Mouse (Mus musculus) heart, adult 2 months (tissue): ENCODE measurements around the gene Rps6ka2. TPM values are rescaled to one million over a fixed set of nuclear protein-coding genes. Genes with fewer than 3 reads are reported as not detected.
A peak's percentile ranks its signal among the peaks of the same experiment; 100 is the strongest.

ENCODE experiments used
- DNase-seq, 2 experiments: peaks; one replicate each; pipeline ENCODE4 v3.0.0; 2021
- H3K27ac ChIP-seq: fragments of 200-600 bp; 2 replicates; pipeline ENCODE4 v1.8.1; 2022
- H3K27me3 ChIP-seq: fragments of 200-500 bp; 2 replicates; pipeline ENCODE4 v1.6.1; 2012; ENCODE audit warnings: mild to moderate bottlenecking, low read length, inconsistent platforms, mixed read lengths; ENCODE audit not compliant: control insufficient read depth, insufficient read depth
- H3K36me3 ChIP-seq: fragments of 200-500 bp; 2 replicates; pipeline ENCODE4 v1.6.1; 2012; ENCODE audit warnings: low read length, inconsistent platforms; ENCODE audit not compliant: control insufficient read depth, insufficient read depth
- H3K4me1 ChIP-seq: fragments of 200-500 bp; 2 replicates; pipeline ENCODE4 v1.6.1; 2011; ENCODE audit warnings: low read length; ENCODE audit not compliant: control insufficient read depth, insufficient read depth
- H3K4me3 ChIP-seq: fragments of 200-600 bp; 2 replicates; pipeline ENCODE4 v1.8.1; 2022
- H3K79me2 ChIP-seq: fragments of 200-500 bp; replicated peaks from 2 replicates; pipeline ENCODE4 v1.6.1; 2012; ENCODE audit warnings: mild to moderate bottlenecking, inconsistent platforms, low read length, moderate library complexity, mixed read lengths; ENCODE audit not compliant: control insufficient read depth, insufficient read depth
- H3K9ac ChIP-seq: fragments of 200-500 bp; 2 replicates; pipeline ENCODE4 v1.6.1; 2012; ENCODE audit warnings: low read depth, mild to moderate bottlenecking, control low read depth, inconsistent platforms, low read length, mixed read lengths
- CTCF ChIP-seq: fragments of 200-600 bp; IDR thresholded peaks from 2 replicates; pipeline ENCODE4 v1.8.1; 2022; ENCODE audit warnings: antibody characterized with exemption, mild to moderate bottlenecking, moderate library complexity
- EP300 ChIP-seq: fragments of 200-500 bp; IDR thresholded peaks from 2 replicates; pipeline ENCODE4 v1.6.1; 2011; ENCODE audit warnings: low read depth, low read length, control low read depth; ENCODE audit not compliant: insufficient read depth
- POLR2A ChIP-seq: fragments of 200-500 bp; IDR thresholded peaks from 2 replicates; pipeline ENCODE4 v1.6.1; 2011; ENCODE audit warnings: mild to moderate bottlenecking, low read depth, low read length, control low read depth; ENCODE audit not compliant: insufficient read depth
- WGBS: fragments of 180-500 bp; shearing (Covaris S2); methylation state at CpG from one replicate; pipeline ENCODE4 v1.1.7; 2018; 5-methylcytosine and 5-hydroxymethylcytosine counted together
- intact Hi-C: fragments of 180-260 bp; cut with DNase I; formaldehyde crosslinking; loops from one replicate; pipeline ENCODE4 v1.15.1; 2025
- polyA plus RNA-seq: library from polyadenylated mRNA; depleted of rRNA; stranded (reverse); fragments of >200 nt; gene quantifications from 2 replicates; pipeline ENCODE4 v1.2.3, GENCODE M21; 2012
- total RNA-seq, 2 experiments: library from RNA; stranded (reverse); gene quantifications; 2 replicates each; pipeline ENCODE4 v1.2.3; 2021

The Rps6ka2 gene
- total and polyA plus RNA-seq, 3 experiments: 26.4 to 33.7 (median 33.6) TPM

DNA sequence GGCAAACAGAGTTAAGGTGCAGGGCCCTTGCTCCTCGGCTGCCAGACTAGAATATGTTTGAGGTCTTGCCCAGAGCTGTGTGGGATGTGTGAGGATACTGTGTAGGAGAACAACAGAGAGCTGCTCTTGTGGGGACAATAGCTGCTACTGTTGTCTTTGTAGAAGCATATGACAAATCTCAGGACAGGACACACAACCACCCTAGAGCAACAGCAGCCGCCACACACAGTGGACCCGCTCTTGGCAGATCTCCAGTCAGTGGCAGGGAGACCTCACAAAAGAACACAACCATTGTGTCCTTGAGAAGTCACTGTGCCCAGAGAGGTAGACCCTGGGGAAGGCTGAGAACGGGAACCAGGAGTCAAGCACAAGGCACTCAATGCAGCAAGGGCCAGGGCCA is 42.0 kb downstream of the Rps6ka2 start:
- no peak overlapping the region for H3K4me3 ChIP-seq
- no peaks in the 10 kb centered on the region for H3K27me3 ChIP-seq
- H3K79me2 ChIP-seq: 0 out of 2 replicates have a peak, but pooled peaks cover 2% of the 10 kb centered on the region
- no peak overlapping the region for H3K27ac ChIP-seq
- H3K36me3 ChIP-seq: no peaks in the 10 kb centered on the region
- DNase-seq: no peak
- no peak for TF ChIP-seq CTCF
- no peak for TF ChIP-seq POLR2A
- no peak for TF ChIP-seq EP300
- 60% methylated on average over 4 of the region's 4 CpGs for WGBS
- peaks cover 8% of the 10 kb centered on the region; the same call in 1 of the 2 replicates for H3K4me1 ChIP-seq
- H3K9ac ChIP-seq: no peak overlapping the region
- intact Hi-C loops: no loop called here

GRCm38 (mm10) chr17:7213214-7213613 is 43.3 kb downstream of the Rps6ka2 start:
- Histone ChIP-seq H3K79me2 (0 out of 2 replicates have a peak, but pooled peaks cover 2% of the 10 kb centered on the region), H3K36me3 (no peaks in the 10 kb centered on the region), H3K27me3 (no peaks in the 10 kb centered on the region), H3K4me1 (peaks cover 10% of the 10 kb centered on the region), H3K9ac (no peak overlapping the region), H3K4me3 (no peak overlapping the region), H3K27ac (no peak overlapping the region)
- WGBS: 45% methylated on average over 2 of the region's 2 CpGs
- TF ChIP-seq EP300 (no peak), CTCF (no peak), POLR2A (no peak)
- intact Hi-C loops: no loop called here
- no peak for DNase-seq

GRCm38 (mm10) chr17:7214061-7214460 is 44.1 kb downstream of the Rps6ka2 start:
- Histone ChIP-seq H3K27ac (no peak overlapping the region), H3K4me3 (no peak overlapping the region), H3K36me3 (no peaks in the 10 kb centered on the region), H3K9ac (no peak overlapping the region), H3K27me3 (no peaks in the 10 kb centered on the region), H3K79me2 (0 out of 2 replicates have a peak, but pooled peaks cover 2% of the 10 kb centered on the region), H3K4me1 (peaks cover 13% of the 10 kb centered on the region)
- WGBS: 66% methylated on average over 3 of the region's 3 CpGs
- DNase-seq: no peak
- TF ChIP-seq CTCF (no peak), POLR2A (no peak), EP300 (no peak)
- intact Hi-C loops: no loop called here

DNA sequence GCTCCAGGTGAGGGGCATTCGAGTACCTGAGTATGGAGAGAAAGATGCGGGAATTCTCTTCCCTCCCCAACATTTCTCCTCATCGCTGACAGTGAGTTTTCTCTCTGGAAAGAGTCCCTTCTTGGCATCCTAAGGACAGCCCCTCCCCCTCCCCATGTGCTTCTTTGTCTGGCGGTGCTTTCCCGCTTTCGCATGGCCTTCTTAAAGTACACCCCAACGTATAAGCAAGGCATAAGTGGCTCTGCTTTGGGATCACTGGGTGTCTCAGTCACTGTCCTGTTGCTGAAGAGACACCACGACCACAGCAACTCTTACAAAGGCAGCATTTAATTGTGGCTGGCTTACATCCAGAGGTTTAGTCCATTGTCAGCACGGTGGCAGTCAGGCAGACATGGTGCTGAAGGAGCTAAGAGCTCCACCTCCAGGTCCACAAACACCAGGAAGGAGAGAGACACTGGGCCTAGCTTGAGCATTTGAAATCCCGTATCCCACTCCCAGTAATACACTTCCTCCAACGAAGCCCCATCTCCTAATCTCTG is 47.9 kb downstream of the Rps6ka2 start:
- peaks cover 16% of the 10 kb centered on the region for H3K4me1 ChIP-seq

DNA sequence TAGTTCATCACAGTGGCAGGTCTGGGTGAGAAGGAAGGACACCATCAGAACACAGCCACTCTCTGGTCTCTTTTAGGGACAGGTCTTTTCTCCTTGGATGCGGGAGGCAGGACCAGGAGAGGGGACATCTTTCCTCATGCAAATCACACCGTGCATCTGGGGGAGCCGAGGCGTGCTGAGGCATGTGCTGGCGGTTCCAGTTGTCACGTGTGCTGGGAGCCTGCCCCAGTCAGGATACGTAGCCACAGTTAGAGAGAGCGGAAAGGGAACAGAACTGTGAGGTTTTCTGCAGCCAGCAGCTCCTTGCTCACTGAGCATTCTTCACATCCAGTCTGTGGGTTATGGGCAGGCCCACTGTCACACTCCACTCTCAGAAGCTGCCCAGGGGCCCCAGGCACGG is 48.5 kb downstream of the Rps6ka2 start:
- Histone ChIP-seq H3K4me1 (peaks cover 13% of the 10 kb centered on the region), H3K27me3 (no peaks in the 10 kb centered on the region), H3K27ac (no peak overlapping the region), H3K79me2 (0 out of 2 replicates have a peak, but pooled peaks cover 1% of the 10 kb centered on the region), H3K36me3 (no peaks in the 10 kb centered on the region), H3K4me3 (no peak overlapping the region), H3K9ac (no peak overlapping the region)
- intact Hi-C loops: no loop called here
- DNase-seq: no peak
- no peak for TF ChIP-seq EP300
- WGBS: 72% methylated on average over 9 of the region's 9 CpGs

More for the DNA sequence above, 47.9 kb downstream of the Rps6ka2 start:
- TF ChIP-seq EP300 (no peak), CTCF (peak; percentile 15; the same call in 1 of the 2 replicates), POLR2A (no peak)
- H3K27me3 ChIP-seq: no peaks in the 10 kb centered on the region
- 64% methylated on average over 11 of the region's 11 CpGs for WGBS
- no peak overlapping the region for H3K27ac ChIP-seq
- no peak overlapping the region for H3K4me3 ChIP-seq
- intact Hi-C loops: no loop called here
- no peaks in the 10 kb centered on the region for H3K36me3 ChIP-seq
- H3K9ac ChIP-seq: no peak overlapping the region
- H3K79me2 ChIP-seq: 0 out of 2 replicates have a peak, but pooled peaks cover 1% of the 10 kb centered on the region
- DNase-seq: no peak

GRCm38 (mm10) chr17:7219044-7219718 is 49.3 kb downstream of the Rps6ka2 start:
- Histone ChIP-seq H3K79me2 (0 out of 2 replicates have a peak, but pooled peaks cover 1% of the 10 kb centered on the region), H3K4me1 (peaks cover 10% of the 10 kb centered on the region), H3K36me3 (no peaks in the 10 kb centered on the region), H3K27ac (no peak overlapping the region), H3K4me3 (no peak overlapping the region), H3K27me3 (no peaks in the 10 kb centered on the region), H3K9ac (no peak overlapping the region)
- intact Hi-C loops: no loop called here
- WGBS: 23% methylated on average over 11 of the region's 11 CpGs
- DNase-seq: peak; percentile 30 to 34
- TF ChIP-seq CTCF (no peak), EP300 (no peak), POLR2A (no peak)
